Mouse (Mus musculus): ENCODE data around the gene Zyg11b. TPM values are rescaled to one million over a fixed set of nuclear protein-coding genes. Genes with fewer than 3 reads are reported as not detected.

Zyg11b gene
- polyA plus RNA-seq, 1 experiment from 2014 or later = 10.7 TPM

DNA sequence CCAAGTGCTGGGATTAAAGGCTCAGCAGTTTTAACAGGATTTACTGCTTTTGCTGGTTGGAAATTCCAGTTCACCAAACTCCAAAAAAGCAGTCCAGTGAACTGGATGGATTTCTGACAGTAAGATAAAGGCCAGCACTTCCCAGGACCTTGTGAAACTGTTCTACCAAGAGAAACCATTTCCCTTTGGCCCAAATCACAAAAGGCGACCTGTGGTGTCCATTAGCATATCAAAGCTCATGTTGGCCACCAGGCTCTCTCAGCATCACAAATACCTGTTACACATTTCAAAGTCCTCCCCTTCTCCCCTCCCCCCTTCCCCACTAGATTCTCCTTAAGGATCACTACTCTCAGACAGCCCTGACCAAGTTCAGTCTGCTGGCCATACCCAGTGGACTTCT lies 118.6 kb downstream of the Zyg11b start:
- H3K4me2 ChIP-seq (replicated peaks) = no peak overlapping the region
- H3K4me3 ChIP-seq (replicated peaks) = no peak overlapping the region
- H3K36me3 ChIP-seq = peaks cover 4% of the 10 kb centered on the region; the same call in 1 of the 2 replicates
- 63% methylated on average over 1 of the region's 1 CpGs for WGBS
- no peak overlapping the region for H3K9ac ChIP-seq
- H3K27me3 ChIP-seq = no peaks in the 10 kb centered on the region
- H3K27ac ChIP-seq (replicated peaks) = no peak overlapping the region
- H3K4me1 ChIP-seq = no peaks in the 10 kb centered on the region
- ATAC-seq (ENCODE audit: insufficient number of reproducible peaks, low FRiP score, low TSS enrichment, low read depth) = no peak
- H3K9me3 ChIP-seq (replicated peaks) = no peaks in the 10 kb centered on the region

Other genes starting within 250 kb of the Zyg11b start
- gene Podn, start 204.7 kb downstream of the Zyg11b start, polyA plus RNA-seq (2015; fragmentation: Nextera tagmentation; extraction: Ambion mirVana) = 4.5 and 5.5 TPM in 2 replicates
- gene Scp2, start 156.1 kb downstream of the Zyg11b start, polyA plus RNA-seq (2015; fragmentation: Nextera tagmentation; extraction: Ambion mirVana) = 222 and 224 TPM in 2 replicates
- gene Echdc2, start 135.7 kb downstream of the Zyg11b start, polyA plus RNA-seq (2015; fragmentation: Nextera tagmentation; extraction: Ambion mirVana) = 41.5 and 46.9 TPM in 2 replicates
- 0.11 and 0.12 TPM in 2 replicates for gene Zyg11a, start 83.0 kb downstream of the Zyg11b start, polyA plus RNA-seq (2015; fragmentation: Nextera tagmentation; extraction: Ambion mirVana)
- gene Coa7, start 27.0 kb upstream of the Zyg11b start, polyA plus RNA-seq (2015; fragmentation: Nextera tagmentation; extraction: Ambion mirVana) = 39.9 and 42.9 TPM in 2 replicates
- gene Shisal2a, start 82.3 kb upstream of the Zyg11b start, polyA plus RNA-seq (2015; fragmentation: Nextera tagmentation; extraction: Ambion mirVana) = 3.6 and 3.8 TPM in 2 replicates
- 114 and 120 TPM in 2 replicates for gene Gpx7, start 105.9 kb upstream of the Zyg11b start, polyA plus RNA-seq (2015; fragmentation: Nextera tagmentation; extraction: Ambion mirVana)
- gene Tut4, start 158.3 kb upstream of the Zyg11b start, polyA plus RNA-seq (2015; fragmentation: Nextera tagmentation; extraction: Ambion mirVana) = 62.4 and 72.9 TPM in 2 replicates

All from embryonic facial prominence, embryonic 15.5 days (tissue).